Mouse (Mus musculus) CD4-positive naive resting alpha-beta T cell, adult 57 days (primary cell): ENCODE data around the gene Fbxw19. TPM values are rescaled to one million over a fixed set of nuclear protein-coding genes. Genes with fewer than 3 reads are reported as not detected.

Experiments
- total RNA-seq: library from RNA; stranded (reverse); gene quantifications from one replicate; pipeline ENCODE4 v1.2.4, GENCODE M21; 2023

Fbxw19 gene
- total RNA-seq: not detected

GRCm38 (mm10) chr9:109495775-109496174, at the start of gene Fbxw19:
Gene Fbxw19 (minus strand): TSS chr9:109495875.

DNA sequence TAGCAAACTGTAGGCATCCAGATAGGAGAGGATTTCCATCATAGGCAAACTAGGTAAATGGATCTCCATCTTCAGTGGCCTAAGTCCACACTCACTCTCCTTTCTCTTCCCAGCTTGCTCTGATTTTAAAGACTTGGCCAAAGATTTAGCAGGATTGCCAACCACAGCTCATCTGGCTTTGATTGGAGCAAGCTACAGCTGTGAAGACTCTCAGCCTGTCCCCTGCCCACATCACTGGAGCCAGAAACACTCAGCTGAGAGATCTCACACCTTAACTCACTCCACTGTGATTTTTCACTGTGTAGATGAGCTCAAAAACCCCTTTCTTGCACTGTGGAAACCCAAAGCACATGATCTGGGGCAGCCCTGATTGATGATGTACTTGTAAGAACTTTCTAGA, 46.6 kb downstream of the Fbxw19 start, which contains the start of gene Fbxw16:
Gene Fbxw16 (minus strand): TSS at position 101 of the 400 bp plus-strand sequence.

Other genes starting within 250 kb of the Fbxw19 start
- not detected for gene Fbxw14, start 208.2 kb downstream of the Fbxw19 start, total RNA-seq
- gene Fbxw28, start 156.2 kb downstream of the Fbxw19 start, total RNA-seq: not detected
- not detected for gene Fbxw22, start 91.6 kb downstream of the Fbxw19 start, total RNA-seq
- not detected for gene Fbxw16, start 46.7 kb downstream of the Fbxw19 start, total RNA-seq
- not detected for gene Fbxw15, start 72.4 kb upstream of the Fbxw19 start, total RNA-seq
- not detected for gene Fbxw24, start 130.2 kb upstream of the Fbxw19 start, total RNA-seq
- not detected for gene Fbxw25, start 168.8 kb upstream of the Fbxw19 start, total RNA-seq
- gene Fbxw18, start 206.8 kb upstream of the Fbxw19 start, total RNA-seq: not detected